Mouse (Mus musculus): ENCODE measurements around the gene Creb3l4. TPM values are rescaled to one million over a fixed set of nuclear protein-coding genes. Genes with fewer than 3 reads are reported as not detected.

Gene Creb3l4
- polyA plus RNA-seq, 1 experiment from 2014 or later = 0.47 TPM

- no peaks in the 10 kb centered on the region for H3K27me3 ChIP-seq
- peak overlapping the region; percentile 72 for H3K9ac ChIP-seq
- 38% methylated on average over 13 of the region's 13 CpGs for WGBS (ENCODE audit: insufficient replicate concordance)
- H3K9me3 ChIP-seq (replicated peaks) = no peaks in the 10 kb centered on the region
- ATAC-seq (ENCODE audit: insufficient read depth) = no peak
- H3K36me3 ChIP-seq (replicated peaks) = peaks cover 56% of the 10 kb centered on the region
- peak overlapping the region; percentile 24; the same call in 1 of the 2 replicates for H3K27ac ChIP-seq (replicated peaks)
- H3K4me3 ChIP-seq (replicated peaks) = peak overlapping the region; percentile 70
- peaks cover 33% of the 10 kb centered on the region for H3K4me1 ChIP-seq (replicated peaks)
- H3K4me2 ChIP-seq = peak overlapping the region; percentile 87
These were observed 31.6 kb downstream of the Creb3l4 start for GRCm38 (mm10) chr3:90211475-90212398.

- Histone ChIP-seq H3K27me3 (no peaks in the 10 kb centered on the region), H3K36me3 (replicated peaks) (peaks cover 56% of the 10 kb centered on the region), H3K9ac (no peak overlapping the region)
These were observed 33.3 kb downstream of the Creb3l4 start for GRCm38 (mm10) chr3:90209908-90210566.

GRCm38 (mm10) chr3:90208662-90209061 lies 34.6 kb downstream of the Creb3l4 start:
- Histone ChIP-seq H3K9ac (no peak overlapping the region), H3K36me3 (replicated peaks) (peaks cover 56% of the 10 kb centered on the region), H3K27me3 (no peaks in the 10 kb centered on the region), H3K4me1 (replicated peaks) (peaks cover 27% of the 10 kb centered on the region), H3K27ac (replicated peaks) (no peak overlapping the region), H3K4me2 (no peak overlapping the region), H3K4me3 (replicated peaks) (no peak overlapping the region), H3K9me3 (replicated peaks) (no peaks in the 10 kb centered on the region)
- 75% methylated on average over 2 of the region's 2 CpGs for WGBS (ENCODE audit: insufficient replicate concordance)
- no peak for ATAC-seq (ENCODE audit: insufficient read depth)

More at GRCm38 (mm10) chr3:90209908-90210566, 33.3 kb downstream of the Creb3l4 start:
- Histone ChIP-seq H3K4me3 (replicated peaks) (no peak overlapping the region), H3K27ac (replicated peaks) (no peak overlapping the region), H3K4me1 (replicated peaks) (peaks cover 33% of the 10 kb centered on the region), H3K4me2 (no peak overlapping the region), H3K9me3 (replicated peaks) (no peaks in the 10 kb centered on the region)
- WGBS (ENCODE audit: insufficient replicate concordance) = 86% methylated on average over 5 of the region's 5 CpGs
- no peak for ATAC-seq (ENCODE audit: insufficient read depth)

GRCm38 (mm10) chr3:90204582-90204981 lies 38.7 kb downstream of the Creb3l4 start:
- Histone ChIP-seq H3K9ac (no peak overlapping the region), H3K27ac (replicated peaks) (no peak overlapping the region), H3K4me1 (replicated peaks) (no peaks in the 10 kb centered on the region), H3K27me3 (no peaks in the 10 kb centered on the region), H3K4me3 (replicated peaks) (no peak overlapping the region), H3K4me2 (no peak overlapping the region), H3K36me3 (replicated peaks) (peaks cover 26% of the 10 kb centered on the region), H3K9me3 (replicated peaks) (no peaks in the 10 kb centered on the region)
- WGBS (ENCODE audit: insufficient replicate concordance) = 91% methylated on average over 2 of the region's 2 CpGs
- ATAC-seq (ENCODE audit: insufficient read depth) = no peak

- Histone ChIP-seq H3K4me3 (replicated peaks) (no peak overlapping the region), H3K27ac (replicated peaks) (no peak overlapping the region), H3K27me3 (no peaks in the 10 kb centered on the region), H3K9ac (no peak overlapping the region), H3K4me2 (no peak overlapping the region), H3K4me1 (replicated peaks) (no peaks in the 10 kb centered on the region), H3K9me3 (replicated peaks) (no peaks in the 10 kb centered on the region), H3K36me3 (replicated peaks) (peaks cover 16% of the 10 kb centered on the region)
- ATAC-seq (ENCODE audit: insufficient read depth) = no peak
- 61% methylated on average over 5 of the region's 5 CpGs for WGBS (ENCODE audit: insufficient replicate concordance)
These were observed 39.7 kb downstream of the Creb3l4 start for GRCm38 (mm10) chr3:90203619-90204018.

GRCm38 (mm10) chr3:90202884-90203283 lies 40.4 kb downstream of the Creb3l4 start:
- no peak for ATAC-seq (ENCODE audit: insufficient read depth)

GRCm38 (mm10) chr3:90197548-90197947 lies 45.8 kb downstream of the Creb3l4 start:
- Histone ChIP-seq H3K4me3 (replicated peaks) (no peak overlapping the region), H3K27ac (replicated peaks) (no peak overlapping the region), H3K4me1 (replicated peaks) (no peaks in the 10 kb centered on the region), H3K27me3 (no peaks in the 10 kb centered on the region), H3K9me3 (replicated peaks) (no peaks in the 10 kb centered on the region), H3K4me2 (no peak overlapping the region), H3K9ac (no peak overlapping the region), H3K36me3 (replicated peaks) (no peaks in the 10 kb centered on the region)
- WGBS (ENCODE audit: insufficient replicate concordance) = 50% methylated on average over 1 of the region's 1 CpGs
- ATAC-seq (ENCODE audit: insufficient read depth) = no peak

More at GRCm38 (mm10) chr3:90202884-90203283, 40.4 kb downstream of the Creb3l4 start:
- H3K4me2 ChIP-seq = no peak overlapping the region
- peaks cover 9% of the 10 kb centered on the region for H3K36me3 ChIP-seq (replicated peaks)
- WGBS (ENCODE audit: insufficient replicate concordance) = 70% methylated on average over 1 of the region's 1 CpGs
- no peak overlapping the region for H3K4me3 ChIP-seq (replicated peaks)
- H3K27me3 ChIP-seq = no peaks in the 10 kb centered on the region
- H3K4me1 ChIP-seq (replicated peaks) = no peaks in the 10 kb centered on the region
- H3K27ac ChIP-seq (replicated peaks) = no peak overlapping the region
- H3K9me3 ChIP-seq (replicated peaks) = no peaks in the 10 kb centered on the region
- H3K9ac ChIP-seq = no peak overlapping the region

GRCm38 (mm10) chr3:90195644-90196043 lies 47.7 kb downstream of the Creb3l4 start:
- no peak overlapping the region for H3K4me3 ChIP-seq (replicated peaks)
- no peaks in the 10 kb centered on the region for H3K36me3 ChIP-seq (replicated peaks)
- no peak overlapping the region for H3K4me2 ChIP-seq
- 63% methylated on average over 1 of the region's 1 CpGs for WGBS (ENCODE audit: insufficient replicate concordance)
- H3K9ac ChIP-seq = no peak overlapping the region
- H3K4me1 ChIP-seq (replicated peaks) = no peaks in the 10 kb centered on the region
- no peak for ATAC-seq (ENCODE audit: insufficient read depth)
- H3K9me3 ChIP-seq (replicated peaks) = no peaks in the 10 kb centered on the region
- no peaks in the 10 kb centered on the region for H3K27me3 ChIP-seq
- H3K27ac ChIP-seq (replicated peaks) = no peak overlapping the region

- 52% methylated on average over 4 of the region's 4 CpGs for WGBS (ENCODE audit: insufficient replicate concordance)
- ATAC-seq (ENCODE audit: insufficient read depth) = no peak
These were observed 48.6 kb downstream of the Creb3l4 start for GRCm38 (mm10) chr3:90194759-90195158.

GRCm38 (mm10) chr3:90190859-90191510 lies 52.3 kb downstream of the Creb3l4 start:
- WGBS (ENCODE audit: insufficient replicate concordance) = 59% methylated on average over 11 of the region's 11 CpGs
- no peak overlapping the region for H3K27ac ChIP-seq (replicated peaks)
- no peak for ATAC-seq (ENCODE audit: insufficient read depth)

More at GRCm38 (mm10) chr3:90194759-90195158, 48.6 kb downstream of the Creb3l4 start:
- H3K36me3 ChIP-seq (replicated peaks) = no peaks in the 10 kb centered on the region
- H3K9ac ChIP-seq = no peak overlapping the region
- no peaks in the 10 kb centered on the region for H3K27me3 ChIP-seq
- H3K4me1 ChIP-seq (replicated peaks) = no peaks in the 10 kb centered on the region
- no peak overlapping the region for H3K4me2 ChIP-seq
- no peak overlapping the region for H3K4me3 ChIP-seq (replicated peaks)
- no peaks in the 10 kb centered on the region for H3K9me3 ChIP-seq (replicated peaks)
- H3K27ac ChIP-seq (replicated peaks) = no peak overlapping the region

More at GRCm38 (mm10) chr3:90190859-90191510, 52.3 kb downstream of the Creb3l4 start:
- H3K4me2 ChIP-seq = no peak overlapping the region
- H3K27me3 ChIP-seq = no peaks in the 10 kb centered on the region
- H3K36me3 ChIP-seq (replicated peaks) = no peaks in the 10 kb centered on the region
- H3K9ac ChIP-seq = no peak overlapping the region
- no peaks in the 10 kb centered on the region for H3K4me1 ChIP-seq (replicated peaks)
- H3K4me3 ChIP-seq (replicated peaks) = no peak overlapping the region
- no peaks in the 10 kb centered on the region for H3K9me3 ChIP-seq (replicated peaks)
